Mouse (Mus musculus): ENCODE measurements around the gene Gramd1c.

DNA sequence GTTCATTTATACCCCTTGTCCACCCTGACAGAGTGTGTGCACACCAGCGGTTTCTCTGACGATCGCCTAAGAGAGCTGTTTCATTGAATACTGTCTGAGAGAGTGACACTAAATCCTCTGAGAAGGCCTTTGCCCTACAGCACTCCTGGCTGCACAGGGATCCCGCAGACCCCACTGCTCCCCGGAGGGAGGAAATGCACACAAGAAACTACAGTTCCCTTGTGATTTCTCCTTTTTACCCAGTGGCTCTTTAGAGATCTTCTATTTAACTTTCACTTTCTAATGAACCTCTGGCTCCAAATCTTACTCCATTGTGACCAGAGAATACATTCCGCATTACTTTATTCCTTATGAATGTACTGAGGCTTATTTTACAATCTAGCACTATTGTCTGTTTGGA is 36.9 kb downstream of the Gramd1c start:
- TF ChIP-seq TAL1 (IDR thresholded peaks at IDR 0.05; ENCODE audit: low read length) (no peak), GATA1 (IDR thresholded peaks at IDR 0.05; ENCODE audit: low read length) (no peak)
